In genomic region chr3:81829525-81829924, GRCm38 (mm10) we compare ENCODE assay signal across 28 mouse cellular contexts.
A peak's percentile ranks its signal among the peaks of the same experiment; 100 is the strongest.
DNase-seq lines count a peak whose midpoint lies in the region; ATAC-seq and TF ChIP-seq lines count a peak whose summit lies in the region.
"Had no signal": no experiment of that assay in that cellular context is flagged by ENCODE, and none has a peak within 500 bp of the region (broad histone marks: within the 10 kb centered on the region; RNA-seq: fewer than 3 reads in every experiment).

No protein-coding gene starts in this region.

- no peak overlapping the region for H3K4me2 ChIP-seq in forebrain, embryonic 13.5 days
- H3K4me2 ChIP-seq in forebrain, embryonic 11.5 days (ENCODE audit: low read depth, low read length, severe bottlenecking): no peak overlapping the region
- no peak overlapping the region for H3K4me2 ChIP-seq in hindbrain, embryonic 15.5 days
- H3K4me2 ChIP-seq in hindbrain, embryonic 12.5 days (replicated peaks): no peak overlapping the region
- no peak overlapping the region for H3K4me2 ChIP-seq in midbrain, embryonic 15.5 days
- no peak overlapping the region for H3K4me2 ChIP-seq in midbrain, embryonic 13.5 days (replicated peaks)
- H3K4me2 ChIP-seq in liver, embryonic 12.5 days: no peak overlapping the region
- H3K4me2 ChIP-seq: embryonic facial prominence, embryonic 12.5 days; heart, embryonic 13.5 days; neural tube, embryonic 15.5 days; stomach, embryonic 15.5 days had no signal

- no peaks in the 10 kb centered on the region for H3K36me3 ChIP-seq in forebrain, embryonic 13.5 days (ENCODE audit: poor library complexity, severe bottlenecking)
- no peaks in the 10 kb centered on the region for H3K36me3 ChIP-seq in forebrain, embryonic 11.5 days (ENCODE audit: control insufficient read depth, insufficient read depth, low read length)
- H3K36me3 ChIP-seq in hindbrain, embryonic 15.5 days: no peaks in the 10 kb centered on the region
- no peaks in the 10 kb centered on the region for H3K36me3 ChIP-seq in hindbrain, embryonic 12.5 days
- H3K36me3 ChIP-seq in midbrain, embryonic 15.5 days (replicated peaks): no peaks in the 10 kb centered on the region
- no peaks in the 10 kb centered on the region for H3K36me3 ChIP-seq in midbrain, embryonic 13.5 days
- H3K36me3 ChIP-seq in liver, embryonic 12.5 days: no peaks in the 10 kb centered on the region
- H3K36me3 ChIP-seq: embryonic facial prominence, embryonic 12.5 days; heart, embryonic 13.5 days; neural tube, embryonic 15.5 days; stomach, embryonic 15.5 days had no signal

- WGBS in forebrain, embryonic 13.5 days: 77% methylated on average over 2 of the region's 2 CpGs
- WGBS in forebrain, embryonic 11.5 days: no CpG with 5 or more reads among the region's 2 CpGs
- 74% methylated on average over 2 of the region's 2 CpGs for WGBS in hindbrain, embryonic 15.5 days
- WGBS in hindbrain, embryonic 12.5 days: no CpG with 5 or more reads among the region's 2 CpGs
- 60% methylated on average over 2 of the region's 2 CpGs for WGBS in midbrain, embryonic 15.5 days
- WGBS in midbrain, embryonic 13.5 days: no CpG with 5 or more reads among the region's 2 CpGs
- WGBS in olfactory bulb, adult 2 months: no CpG with 5 or more reads among the region's 2 CpGs
- WGBS in liver, embryonic 12.5 days (ENCODE audit: insufficient replicate concordance): 80% methylated on average over 2 of the region's 2 CpGs

- TF ChIP-seq POLR2A in olfactory bulb, adult 2 months (IDR thresholded peaks at IDR 0.05; ENCODE audit: insufficient read depth, low read depth, low read length): no peak

- peaks cover 4% of the 10 kb centered on the region; the same call in 1 of the 2 replicates for H3K4me1 ChIP-seq in forebrain, embryonic 13.5 days
- no peaks in the 10 kb centered on the region for H3K4me1 ChIP-seq in forebrain, embryonic 11.5 days (replicated peaks; ENCODE audit: control insufficient read depth, insufficient read depth, low read length)
- H3K4me1 ChIP-seq in hindbrain, embryonic 15.5 days (replicated peaks): 0 out of 2 replicates have a peak, but pooled peaks cover 7% of the 10 kb centered on the region
- H3K4me1 ChIP-seq in hindbrain, embryonic 12.5 days: no peaks in the 10 kb centered on the region
- H3K4me1 ChIP-seq in midbrain, embryonic 15.5 days: peaks cover 5% of the 10 kb centered on the region; the same call in 1 of the 2 replicates
- no peaks in the 10 kb centered on the region; the same call in 1 of the 2 replicates for H3K4me1 ChIP-seq in midbrain, embryonic 13.5 days (replicated peaks)
- H3K4me1 ChIP-seq in olfactory bulb, adult 2 months (ENCODE audit: control insufficient read depth, insufficient read depth, low read length): no peaks in the 10 kb centered on the region
- H3K4me1 ChIP-seq in liver, embryonic 12.5 days: no peaks in the 10 kb centered on the region
- H3K4me1 ChIP-seq: embryonic facial prominence, embryonic 12.5 days; heart, embryonic 13.5 days; neural tube, embryonic 15.5 days; stomach, embryonic 15.5 days had no signal

- no peak for TF ChIP-seq CTCF in olfactory bulb, adult 2 months (IDR thresholded peaks at IDR 0.05; ENCODE audit: insufficient read depth, low read depth, low read length)

- H3K27me3 ChIP-seq in forebrain, embryonic 13.5 days: no peaks in the 10 kb centered on the region
- no peaks in the 10 kb centered on the region for H3K27me3 ChIP-seq in forebrain, embryonic 11.5 days (ENCODE audit: control insufficient read depth, insufficient read depth, low read length)
- no peaks in the 10 kb centered on the region for H3K27me3 ChIP-seq in hindbrain, embryonic 15.5 days
- no peaks in the 10 kb centered on the region for H3K27me3 ChIP-seq in hindbrain, embryonic 12.5 days
- H3K27me3 ChIP-seq in midbrain, embryonic 15.5 days (replicated peaks): no peaks in the 10 kb centered on the region
- H3K27me3 ChIP-seq in midbrain, embryonic 13.5 days: no peaks in the 10 kb centered on the region
- H3K27me3 ChIP-seq in liver, embryonic 12.5 days (replicated peaks): no peaks in the 10 kb centered on the region
- H3K27me3 ChIP-seq: CH12.LX; embryonic facial prominence, embryonic 12.5 days; heart, embryonic 13.5 days; neural tube, embryonic 15.5 days; stomach, embryonic 15.5 days had no signal

- ATAC-seq in forebrain, embryonic 13.5 days: peak; percentile 63; the same call in 1 of the 2 replicates
- ATAC-seq in forebrain, embryonic 11.5 days (replicated peaks; ENCODE audit: low FRiP score): no peak; the same call in 1 of the 2 replicates
- no peak for ATAC-seq in hindbrain, embryonic 15.5 days (ENCODE audit: low FRiP score, low read depth)
- no peak for ATAC-seq in hindbrain, embryonic 12.5 days (ENCODE audit: low FRiP score)
- ATAC-seq in midbrain, embryonic 15.5 days (replicated peaks): peak; percentile 69
- ATAC-seq in midbrain, embryonic 13.5 days: no peak
- no peak for ATAC-seq in liver, embryonic 12.5 days
- ATAC-seq: inflammation-experienced regulatory T-cells, adult 6 months had no signal

- H3K9ac ChIP-seq in forebrain, embryonic 13.5 days: no peak overlapping the region
- no peak overlapping the region for H3K9ac ChIP-seq in forebrain, embryonic 11.5 days (ENCODE audit: low read length)
- H3K9ac ChIP-seq in hindbrain, embryonic 15.5 days: no peak overlapping the region
- no peak overlapping the region for H3K9ac ChIP-seq in hindbrain, embryonic 12.5 days
- no peak overlapping the region for H3K9ac ChIP-seq in midbrain, embryonic 15.5 days
- no peak overlapping the region for H3K9ac ChIP-seq in midbrain, embryonic 13.5 days (replicated peaks)
- no peak overlapping the region for H3K9ac ChIP-seq in liver, embryonic 12.5 days
- H3K9ac ChIP-seq: embryonic facial prominence, embryonic 12.5 days; heart, embryonic 13.5 days; liver, embryonic 14.5 days; neural tube, embryonic 15.5 days; stomach, embryonic 15.5 days had no signal

- no peak overlapping the region for H3K27ac ChIP-seq in forebrain, embryonic 13.5 days
- H3K27ac ChIP-seq in forebrain, embryonic 11.5 days (ENCODE audit: low read depth, low read length): no peak overlapping the region
- 0 out of 2 replicates have a peak overlapping the region, but pooled peaks have one; percentile 48 for H3K27ac ChIP-seq in hindbrain, embryonic 15.5 days (replicated peaks)
- H3K27ac ChIP-seq in hindbrain, embryonic 12.5 days: no peak overlapping the region
- H3K27ac ChIP-seq in midbrain, embryonic 15.5 days: peak overlapping the region; percentile 71
- H3K27ac ChIP-seq in midbrain, embryonic 13.5 days: no peak overlapping the region
- peak overlapping the region; percentile 98 for H3K27ac ChIP-seq in olfactory bulb, adult 2 months (ENCODE audit: insufficient read depth, low read depth, low read length)
- H3K27ac ChIP-seq in liver, embryonic 12.5 days: no peak overlapping the region
- H3K27ac ChIP-seq: embryonic facial prominence, embryonic 12.5 days; heart, adult 2 months; heart, embryonic 13.5 days; liver, embryonic 14.5 days; macrophage; neural tube, embryonic 15.5 days; stomach, embryonic 15.5 days had no signal

- no peak overlapping the region for H3K4me3 ChIP-seq in forebrain, embryonic 13.5 days
- H3K4me3 ChIP-seq in forebrain, embryonic 11.5 days (ENCODE audit: low read depth, low read length): no peak overlapping the region
- H3K4me3 ChIP-seq in hindbrain, embryonic 15.5 days: no peak overlapping the region
- H3K4me3 ChIP-seq in hindbrain, embryonic 12.5 days: no peak overlapping the region
- H3K4me3 ChIP-seq in midbrain, embryonic 15.5 days: no peak overlapping the region
- no peak overlapping the region for H3K4me3 ChIP-seq in midbrain, embryonic 13.5 days (replicated peaks)
- no peak overlapping the region for H3K4me3 ChIP-seq in olfactory bulb, adult 2 months (ENCODE audit: insufficient read depth, low read depth, low read length)
- no peak overlapping the region for H3K4me3 ChIP-seq in liver, embryonic 12.5 days
- H3K4me3 ChIP-seq: embryonic facial prominence, embryonic 12.5 days; heart, adult 2 months; heart, embryonic 13.5 days; neural tube, embryonic 15.5 days; stomach, embryonic 15.5 days had no signal

- H3K9me3 ChIP-seq in forebrain, embryonic 13.5 days (replicated peaks): no peaks in the 10 kb centered on the region
- no peaks in the 10 kb centered on the region for H3K9me3 ChIP-seq in forebrain, embryonic 11.5 days (ENCODE audit: control insufficient read depth, low read length)
- H3K9me3 ChIP-seq in hindbrain, embryonic 15.5 days: no peaks in the 10 kb centered on the region
- H3K9me3 ChIP-seq in hindbrain, embryonic 12.5 days (replicated peaks): no peaks in the 10 kb centered on the region
- H3K9me3 ChIP-seq in midbrain, embryonic 15.5 days: no peaks in the 10 kb centered on the region
- H3K9me3 ChIP-seq in midbrain, embryonic 13.5 days: no peaks in the 10 kb centered on the region; the same call in 1 of the 2 replicates
- no peaks in the 10 kb centered on the region for H3K9me3 ChIP-seq in liver, embryonic 12.5 days (replicated peaks)
- H3K9me3 ChIP-seq: embryonic facial prominence, embryonic 12.5 days; heart, embryonic 13.5 days; neural tube, embryonic 15.5 days; stomach, embryonic 15.5 days had no signal

- DNase-seq in forebrain, embryonic 11.5 days (ENCODE audit: low spot score): no peak
- DNase-seq: adrenal gland, adult 8-10 months; cerebellum, adult 8-10 months; cerebellum, postnatal 25 days; embryo, embryonic 11 days; heart, adult 2 months; heart, postnatal 10 days; kidney, adult 11 months; kidney, postnatal 14 days; left cerebral cortex, postnatal 4 days; lung, adult 2 months; lung, postnatal 10 days; right cerebral cortex, postnatal 25 days had no signal

Comparison
In these comparisons a context has a peak if more than half of its experiments do, and no peak if none do; other contexts are left out.
1. ATAC-seq: peak in forebrain, embryonic 13.5 days (single experiment) and midbrain, embryonic 15.5 days (single experiment); none in forebrain, embryonic 11.5 days (single experiment), hindbrain, embryonic 15.5 days (single experiment), hindbrain, embryonic 12.5 days (single experiment), midbrain, embryonic 13.5 days (single experiment) and liver, embryonic 12.5 days (single experiment).
2. H3K27ac ChIP-seq: peak in hindbrain, embryonic 15.5 days (single experiment), midbrain, embryonic 15.5 days (single experiment) and olfactory bulb, adult 2 months (single experiment); none in forebrain, embryonic 13.5 days (single experiment), forebrain, embryonic 11.5 days (single experiment), hindbrain, embryonic 12.5 days (single experiment), midbrain, embryonic 13.5 days (single experiment) and liver, embryonic 12.5 days (single experiment).